Comparison of ENCODE assay signal across 8 mouse cellular contexts in the genomic region with DNA sequence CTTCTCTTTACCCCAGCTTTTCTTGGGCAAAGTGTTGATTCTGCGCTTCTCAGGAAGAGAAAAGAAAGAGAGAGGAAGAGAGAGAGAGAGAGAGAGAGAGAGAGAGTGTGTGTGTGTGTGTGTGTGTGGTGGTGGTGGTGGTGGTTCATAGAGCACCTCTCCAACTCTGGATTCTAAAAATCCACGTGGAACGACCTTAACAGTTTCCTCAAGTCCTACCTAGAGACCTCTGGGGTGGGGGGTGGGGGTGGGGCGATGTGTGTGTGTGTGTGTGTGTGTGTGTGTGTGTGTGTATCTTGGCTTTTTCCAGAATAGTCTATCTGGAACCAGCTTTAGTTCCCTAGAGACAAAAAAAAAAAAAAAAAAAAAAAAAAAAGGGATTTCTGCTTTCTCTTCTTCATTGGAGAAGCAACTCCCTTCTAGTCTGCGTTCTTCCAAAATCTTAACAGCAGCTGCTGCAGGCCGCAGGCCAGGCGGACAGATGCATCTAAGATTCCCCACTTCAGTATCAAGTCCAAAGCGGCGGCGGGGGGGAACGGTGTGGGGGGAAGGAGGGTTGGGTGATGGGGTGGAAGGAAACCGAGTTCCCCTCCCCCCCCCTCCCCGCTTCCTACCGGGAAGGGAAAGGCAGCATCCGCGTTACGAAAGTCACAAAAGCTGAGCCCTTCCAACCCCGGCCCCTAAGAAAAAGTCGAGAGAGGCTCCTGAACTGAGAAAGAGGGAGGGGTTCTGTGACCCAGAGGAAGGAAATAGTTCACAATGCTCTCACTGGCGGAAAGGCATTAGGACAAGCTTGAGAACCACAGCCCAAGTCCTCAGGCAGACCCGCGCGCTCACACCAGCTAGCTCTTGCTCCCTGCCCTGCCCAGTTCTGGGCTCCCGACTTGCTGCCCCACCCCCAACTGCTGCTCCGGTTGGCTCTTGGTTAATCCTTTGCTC. TPM values are rescaled to one million over a fixed set of nuclear protein-coding genes. Genes with fewer than 3 reads are reported as not detected.
DNase-seq lines count a peak whose midpoint lies in the region; ATAC-seq and TF ChIP-seq lines count a peak whose summit lies in the region.

No protein-coding gene starts in this region.

- H3K36me3 ChIP-seq in forebrain, postnatal 0 days (ENCODE audit: insufficient read depth), result no peaks in the 10 kb centered on the region
- peaks cover 13% of the 10 kb centered on the region for H3K36me3 ChIP-seq in hindbrain, embryonic 10.5 days
- no peaks in the 10 kb centered on the region; the same call in 1 of the 2 replicates for H3K36me3 ChIP-seq in limb, embryonic 11.5 days (ENCODE audit: control insufficient read depth, insufficient read depth, low read length)
- H3K36me3 ChIP-seq in midbrain, embryonic 13.5 days, result no peaks in the 10 kb centered on the region

- no peaks in the 10 kb centered on the region for H3K27me3 ChIP-seq in forebrain, postnatal 0 days (ENCODE audit: insufficient read depth, low read length)
- H3K27me3 ChIP-seq in hindbrain, embryonic 10.5 days (ENCODE audit: insufficient read depth, poor library complexity, severe bottlenecking), result no peaks in the 10 kb centered on the region
- H3K27me3 ChIP-seq in limb, embryonic 11.5 days (ENCODE audit: control insufficient read depth, insufficient read depth, low read length), result no peaks in the 10 kb centered on the region
- H3K27me3 ChIP-seq in midbrain, embryonic 13.5 days, result peaks cover 13% of the 10 kb centered on the region

- H3K27ac ChIP-seq in forebrain, postnatal 0 days (ENCODE audit: low read depth, low read length), result peak overlapping the region; percentile 64; the same call in 1 of the 2 replicates
- peak overlapping the region; percentile 92 for H3K27ac ChIP-seq in hindbrain, embryonic 10.5 days
- H3K27ac ChIP-seq in limb, embryonic 11.5 days (replicated peaks; ENCODE audit: low read depth, low read length), result peak overlapping the region; percentile 68
- H3K27ac ChIP-seq in midbrain, embryonic 13.5 days, result peak overlapping the region; percentile 35; the same call in 1 of the 2 replicates

- DNase-seq in MN1 (ENCODE audit: low spot score), result peak; percentile 65
- DNase-seq in brain, embryonic 14.5 days (ENCODE audit: low read depth), result peak; percentile 71
- DNase-seq in forebrain, postnatal 0 days, result peak; percentile 37
- DNase-seq in hindbrain, embryonic 10.5 days (ENCODE audit: low spot score), result peak; percentile 81
- peak; percentile 80 for DNase-seq in limb, embryonic 11.5 days (ENCODE audit: low spot score)
- peak; percentile 86 for DNase-seq in testis, postnatal 10 days (ENCODE audit: low spot score)

- no peaks in the 10 kb centered on the region for H3K9me3 ChIP-seq in forebrain, postnatal 0 days (ENCODE audit: low read length)
- H3K9me3 ChIP-seq in hindbrain, embryonic 10.5 days, result no peaks in the 10 kb centered on the region
- no peaks in the 10 kb centered on the region for H3K9me3 ChIP-seq in limb, embryonic 11.5 days (ENCODE audit: control insufficient read depth, low read length)
- H3K9me3 ChIP-seq in midbrain, embryonic 13.5 days, result no peaks in the 10 kb centered on the region

- 2% methylated on average over 25 of the region's 25 CpGs for WGBS in forebrain, postnatal 0 days
- WGBS in hindbrain, embryonic 10.5 days, result under 1% methylated on average over 25 of the region's 25 CpGs
- under 1% methylated on average over 25 of the region's 25 CpGs for WGBS in limb, embryonic 11.5 days
- 1% methylated on average over 19 of the region's 25 CpGs for WGBS in midbrain, embryonic 13.5 days

- no peak for TF ChIP-seq CTCF in brain, embryonic 14.5 days (IDR thresholded peaks at IDR 0.05; ENCODE audit: borderline replicate concordance, extremely low read depth, insufficient read depth, insufficient read length)
- no peak for TF ChIP-seq CTCF in forebrain, postnatal 0 days (IDR thresholded peaks at IDR 0.05; ENCODE audit: low read depth)

- H3K9ac ChIP-seq in forebrain, postnatal 0 days, result peak overlapping the region; percentile 54
- peak overlapping the region; percentile 75 for H3K9ac ChIP-seq in limb, embryonic 11.5 days (ENCODE audit: low read length)
- peak overlapping the region; percentile 71; the same call in 1 of the 2 replicates for H3K9ac ChIP-seq in midbrain, embryonic 13.5 days (replicated peaks)

- TF ChIP-seq POLR2A in brain, embryonic 14.5 days (IDR thresholded peaks at IDR 0.05; ENCODE audit: borderline replicate concordance, extremely low read depth, insufficient read depth, insufficient read length, poor library complexity, severe bottlenecking), result no peak

- H3K4me2 ChIP-seq in forebrain, postnatal 0 days (ENCODE audit: low read depth), result peak overlapping the region; percentile 99
- peak overlapping the region; percentile 68 for H3K4me2 ChIP-seq in limb, embryonic 11.5 days (ENCODE audit: low read depth, severe bottlenecking)
- peak overlapping the region; percentile 100 for H3K4me2 ChIP-seq in midbrain, embryonic 13.5 days (replicated peaks)

- H3K4me1 ChIP-seq in forebrain, postnatal 0 days (ENCODE audit: insufficient read depth), result no peaks in the 10 kb centered on the region
- peaks cover 36% of the 10 kb centered on the region for H3K4me1 ChIP-seq in hindbrain, embryonic 10.5 days (replicated peaks)
- 0 out of 2 replicates have a peak, but pooled peaks cover 2% of the 10 kb centered on the region for H3K4me1 ChIP-seq in limb, embryonic 11.5 days (ENCODE audit: control insufficient read depth, insufficient read depth, low read length)
- H3K4me1 ChIP-seq in midbrain, embryonic 13.5 days (replicated peaks), result peaks cover 32% of the 10 kb centered on the region

- peak overlapping the region; percentile 57 for H3K4me3 ChIP-seq in forebrain, postnatal 0 days (ENCODE audit: low read depth, low read length)
- peak overlapping the region; percentile 79 for H3K4me3 ChIP-seq in hindbrain, embryonic 10.5 days
- H3K4me3 ChIP-seq in limb, embryonic 11.5 days (ENCODE audit: low read depth, low read length), result peak overlapping the region; percentile 61
- peak overlapping the region; percentile 58 for H3K4me3 ChIP-seq in midbrain, embryonic 13.5 days (replicated peaks)

- no peak for ATAC-seq in forebrain, postnatal 0 days
- peak; percentile 18; the same call in 1 of the 2 replicates for ATAC-seq in limb, embryonic 11.5 days (ENCODE audit: insufficient number of reproducible peaks, low FRiP score, low TSS enrichment, low read depth)
- ATAC-seq in midbrain, embryonic 13.5 days, result no peak
- ATAC-seq in erythroblast, adult 5-6 weeks (replicated peaks; ENCODE audit: low FRiP score, poor library complexity, severe bottlenecking), result no peak

RNA-seq across cellular contexts. Expression of a gene that starts 1.0 kb away (rescaled TPM):
- polyA plus RNA-seq in brain, embryonic 14.5 days (2012; rRNA removed), result 7.8 and 9.7 TPM in 2 replicates
- total RNA-seq in forebrain, postnatal 0 days (2014; rRNA removed), result 12.5 and 13.8 TPM in 2 replicates
- polyA plus RNA-seq in forebrain, postnatal 0 days (2015; fragmentation: Nextera tagmentation; extraction: Ambion mirVana), result 3.7 and 5.1 TPM in 2 replicates
- 15.8 and 16.3 TPM in 2 replicates for polyA plus RNA-seq in hindbrain, embryonic 10.5 days (2016; fragmentation: Nextera tagmentation; extraction: Ambion mirVana)
- polyA plus RNA-seq in limb, embryonic 11.5 days (2014; fragmentation: Nextera tagmentation; extraction: Ambion mirVana), result 21.0 and 22.3 TPM in 2 replicates
- polyA plus RNA-seq in midbrain, embryonic 13.5 days (2015; fragmentation: Nextera tagmentation; extraction: Ambion mirVana), result 4.4 and 5.3 TPM in 2 replicates
- total RNA-seq in erythroblast, adult 5-6 weeks (2015; ENCODE audit: low replicate concordance), result not detected in 2 replicates
- total RNA-seq in erythroblast, adult 5-6 weeks (2017; ENCODE audit: low replicate concordance), result not detected in 2 replicates

Comparison
In these comparisons a context has a peak if more than half of its experiments do, and no peak if none do; other contexts are left out.
1. H3K27ac ChIP-seq: peak in every context shown above with its lines; median percentile 92 in hindbrain, embryonic 10.5 days; 68 in limb, embryonic 11.5 days; 64 in forebrain, postnatal 0 days; 35 in midbrain, embryonic 13.5 days.